Mouse (Mus musculus): ENCODE results near the gene Pde10a.

GRCm38 (mm10) chr17:8951588-8951987, 426.4 kb downstream of the Pde10a start:
- no peak for TF ChIP-seq CTCF (conservative IDR thresholded peaks at IDR 0.05; ENCODE audit: low read length)
- no peak for TF ChIP-seq NANOG (IDR thresholded peaks at IDR 0.05; ENCODE audit: borderline replicate concordance, low read length)
